Mouse (Mus musculus) lung, adult 2 months (tissue): Measurements from ENCODE around the gene Dnajc2. TPM values are rescaled to one million over a fixed set of nuclear protein-coding genes. Genes with fewer than 3 reads are reported as not detected.

Experiments
- DNase-seq: peaks from one replicate; pipeline ENCODE4 v3.0.0; 2022
- H3K4me1 ChIP-seq: fragments of 200-500 bp; 2 replicates; pipeline ENCODE4 v1.6.1; 2011; ENCODE audit warnings: low read length; ENCODE audit not compliant: control insufficient read depth, insufficient read depth
- H3K4me3 ChIP-seq: fragments of 200-500 bp; replicated peaks from 2 replicates; pipeline ENCODE3; 2011; ENCODE audit warnings: low read depth, mild to moderate bottlenecking, control low read depth, low read length; ENCODE audit errors: extremely low read depth
- CTCF ChIP-seq: fragments of 200-500 bp; IDR thresholded peaks from 2 replicates; pipeline ENCODE4 v1.5.1; 2011; ENCODE audit warnings: mild to moderate bottlenecking, low read length, control low read depth; ENCODE audit not compliant: insufficient read depth
- POLR2A ChIP-seq: fragments of 200-500 bp; IDR thresholded peaks from 2 replicates; pipeline ENCODE4 v1.6.1; 2011; ENCODE audit warnings: low read depth, mild to moderate bottlenecking, control low read depth, low read length, borderline replicate concordance; ENCODE audit errors: extremely low read depth
- WGBS: fragments of 180-500 bp; shearing (Covaris S2); methylation state at CpG from one replicate; pipeline ENCODE4 v1.1.7; 2018; 5-methylcytosine and 5-hydroxymethylcytosine counted together
- polyA plus RNA-seq: library from polyadenylated mRNA; depleted of rRNA; stranded (reverse); fragments of >200 nt; gene quantifications from 2 replicates; pipeline ENCODE4 v1.2.3, GENCODE M21; 2012; rRNA removed

Dnajc2 gene
- 5.9 and 8.5 TPM in 2 replicates for polyA plus RNA-seq

GRCm38 (mm10) chr5:21785053-21785452 is at the start of gene Dnajc2, which contains the start of gene Psmc2:
Dnajc2 (minus strand) TSS chr5:21785251.
Psmc2 (plus strand) TSS chr5:21785283.
- peak; percentile 83 for DNase-seq
- under 1% methylated on average over 37 of the region's 37 CpGs for WGBS
- Histone ChIP-seq H3K4me1 (peaks cover 5% of the 10 kb centered on the region), H3K4me3 (peak within 1 kb of the TSS; percentile 75)
- TF ChIP-seq POLR2A (no peak), CTCF (no peak)

GRCm38 (mm10) chr5:21831761-21832160 is 46.7 kb upstream of the Dnajc2 start:
- no peaks in the 10 kb centered on the region for H3K4me1 ChIP-seq
- DNase-seq = no peak
- TF ChIP-seq POLR2A (no peak), CTCF (no peak)

GRCm38 (mm10) chr5:21828855-21829254 is 43.8 kb upstream of the Dnajc2 start:
- no peak for TF ChIP-seq POLR2A
- no peak for TF ChIP-seq CTCF
- 64% methylated on average over 4 of the region's 4 CpGs for WGBS
- Histone ChIP-seq H3K4me1 (no peaks in the 10 kb centered on the region), H3K4me3 (no peak overlapping the region)
- no peak for DNase-seq

More at GRCm38 (mm10) chr5:21831761-21832160, 46.7 kb upstream of the Dnajc2 start:
- no peak overlapping the region for H3K4me3 ChIP-seq
- WGBS = 70% methylated on average over 3 of the region's 3 CpGs

GRCm38 (mm10) chr5:21827643-21828042 is 42.6 kb upstream of the Dnajc2 start:
- no peak overlapping the region for H3K4me3 ChIP-seq
- TF ChIP-seq CTCF (no peak), POLR2A (no peak)
- 12% methylated on average over 6 of the region's 6 CpGs for WGBS
- no peaks in the 10 kb centered on the region for H3K4me1 ChIP-seq
- DNase-seq = no peak

GRCm38 (mm10) chr5:21826370-21826769 is 41.3 kb upstream of the Dnajc2 start:
- TF ChIP-seq CTCF (no peak), POLR2A (no peak)
- no peak overlapping the region for H3K4me3 ChIP-seq
- WGBS = 75% methylated on average over 7 of the region's 7 CpGs
- no peaks in the 10 kb centered on the region for H3K4me1 ChIP-seq
- no peak for DNase-seq

GRCm38 (mm10) chr5:21813994-21814393 is 28.9 kb upstream of the Dnajc2 start:
- no peak for DNase-seq
- no peak for TF ChIP-seq POLR2A
- peak; percentile 40 for TF ChIP-seq CTCF
- 47% methylated on average over 1 of the region's 1 CpGs for WGBS
- no peaks in the 10 kb centered on the region for H3K4me1 ChIP-seq
- H3K4me3 ChIP-seq = no peak overlapping the region

GRCm38 (mm10) chr5:21810924-21811323 is 25.9 kb upstream of the Dnajc2 start:
- no peak overlapping the region for H3K4me3 ChIP-seq
- TF ChIP-seq CTCF (no peak), POLR2A (no peak)
- no peaks in the 10 kb centered on the region for H3K4me1 ChIP-seq
- 73% methylated on average over 10 of the region's 10 CpGs for WGBS
- no peak for DNase-seq

- WGBS = 69% methylated on average over 4 of the region's 4 CpGs
- TF ChIP-seq POLR2A = no peak
- no peak for TF ChIP-seq CTCF
- Histone ChIP-seq H3K4me1 (no peaks in the 10 kb centered on the region), H3K4me3 (no peak overlapping the region)
- no peak for DNase-seq
Observed at GRCm38 (mm10) chr5:21804837-21805236, 19.8 kb upstream of the Dnajc2 start.

- 88% methylated on average over 12 of the region's 12 CpGs for WGBS
- TF ChIP-seq POLR2A (no peak), CTCF (no peak)
- Histone ChIP-seq H3K4me3 (no peak overlapping the region), H3K4me1 (no peaks in the 10 kb centered on the region)
- no peak for DNase-seq
Observed at GRCm38 (mm10) chr5:21803691-21804188, 18.7 kb upstream of the Dnajc2 start.

- TF ChIP-seq CTCF = no peak
- TF ChIP-seq POLR2A = no peak
- WGBS = 89% methylated on average over 9 of the region's 9 CpGs
- Histone ChIP-seq H3K4me1 (no peaks in the 10 kb centered on the region), H3K4me3 (no peak overlapping the region)
- DNase-seq = no peak
Observed at GRCm38 (mm10) chr5:21802907-21803306, 17.9 kb upstream of the Dnajc2 start.
